Mouse (Mus musculus) adrenal gland, postnatal 25 days (tissue): Measurements from ENCODE around the gene Ntn5. TPM values are rescaled to one million over a fixed set of nuclear protein-coding genes. Genes with fewer than 3 reads are reported as not detected.

ENCODE experiments used
- DNase-seq: peaks from one replicate; pipeline ENCODE4 v3.0.0; 2021; ENCODE audit warnings: mixed read lengths
- total RNA-seq: library from RNA; stranded (reverse); gene quantifications from 2 replicates; pipeline ENCODE4 v1.2.3, GENCODE M21; 2021

Ntn5 gene
- total RNA-seq, 1 experiment from 2014 or later = not detected

GRCm38 (mm10) chr7:45700301-45701015 lies 16.6 kb downstream of the Ntn5 start:
- peak; percentile 64 for DNase-seq

GRCm38 (mm10) chr7:45701072-45701471 lies 17.2 kb downstream of the Ntn5 start:
- DNase-seq = no peak

- DNase-seq = no peak
These were observed 17.8 kb downstream of the Ntn5 start for GRCm38 (mm10) chr7:45701607-45702006.

- DNase-seq = no peak
These were observed 18.5 kb downstream of the Ntn5 start for GRCm38 (mm10) chr7:45702316-45702715.

GRCm38 (mm10) chr7:45702809-45703520 lies 19.1 kb downstream of the Ntn5 start:
- no peak for DNase-seq

- no peak for DNase-seq
These were observed 19.8 kb downstream of the Ntn5 start for GRCm38 (mm10) chr7:45703521-45704033.

- DNase-seq = peak; percentile 44
These were observed 20.3 kb downstream of the Ntn5 start for GRCm38 (mm10) chr7:45704046-45704559.

GRCm38 (mm10) chr7:45704730-45705442 lies 21.1 kb downstream of the Ntn5 start, which contains the start of gene Dbp:
TSS of gene Dbp (plus strand) at chr7:45705088.
- DNase-seq = peak; percentile 97

GRCm38 (mm10) chr7:45705443-45705864 lies 21.6 kb downstream of the Ntn5 start:
- no peak for DNase-seq

GRCm38 (mm10) chr7:45705873-45706281 lies 22.1 kb downstream of the Ntn5 start:
- DNase-seq = peak; percentile 85

- peak; percentile 93 for DNase-seq
These were observed 23.0 kb downstream of the Ntn5 start for GRCm38 (mm10) chr7:45706721-45707241.

- peak; percentile 99 for DNase-seq
These were observed 23.6 kb downstream of the Ntn5 start for GRCm38 (mm10) chr7:45707375-45707967.

GRCm38 (mm10) chr7:45708221-45708761 lies 24.5 kb downstream of the Ntn5 start:
- DNase-seq = no peak

- no peak for DNase-seq
These were observed 25.2 kb downstream of the Ntn5 start for GRCm38 (mm10) chr7:45709036-45709435.

- DNase-seq = no peak
These were observed 26.0 kb downstream of the Ntn5 start for GRCm38 (mm10) chr7:45709677-45710355.

- no peak for DNase-seq
These were observed 26.8 kb downstream of the Ntn5 start for GRCm38 (mm10) chr7:45710477-45711191.

- DNase-seq = no peak
These were observed 27.6 kb downstream of the Ntn5 start for GRCm38 (mm10) chr7:45711316-45712021.

- DNase-seq = peak; percentile 76
These were observed 28.4 kb downstream of the Ntn5 start for GRCm38 (mm10) chr7:45712022-45712757.

- DNase-seq = no peak
These were observed 29.6 kb downstream of the Ntn5 start for GRCm38 (mm10) chr7:45713396-45713795.
